Mouse (Mus musculus) adrenal gland, adult 2 months (tissue): ENCODE measurements around the gene Slc2a1. TPM values are rescaled to one million over a fixed set of nuclear protein-coding genes. Genes with fewer than 3 reads are reported as not detected.

ENCODE experiments used
- DNase-seq: peaks from one replicate; pipeline ENCODE4 v3.0.0; 2021
- long read RNA-seq: library from polyadenylated mRNA; stranded (forward); transcript quantifications from one replicate; pipeline ENCODE4 v2.0.0, GENCODE M21; 2021
- polyA plus RNA-seq: library from polyadenylated mRNA; depleted of rRNA; stranded (reverse); fragments of >200 nt; gene quantifications from 2 replicates; pipeline ENCODE4 v1.2.3, GENCODE M21; 2012; rRNA removed
- total RNA-seq, 2 experiments: library from RNA; stranded (reverse); gene quantifications; 2 replicates each; pipeline ENCODE4 v1.2.3; 2021

The Slc2a1 gene
- total RNA-seq (10 to 100 TPM; 21.9 to 22.0 TPM), polyA plus RNA-seq (35.8 and 39.4 TPM in 2 replicates)
- long read RNA-seq, transcript Slc2a1-201 (10 exons, 3,260 nt), result major isoform, 15 of 18 reads
- long read RNA-seq, partial matches to known transcripts, result 2 of 18 reads
- long read RNA-seq, other reads (novel, unspliced or antisense), result 0 of 18 reads

DNA sequence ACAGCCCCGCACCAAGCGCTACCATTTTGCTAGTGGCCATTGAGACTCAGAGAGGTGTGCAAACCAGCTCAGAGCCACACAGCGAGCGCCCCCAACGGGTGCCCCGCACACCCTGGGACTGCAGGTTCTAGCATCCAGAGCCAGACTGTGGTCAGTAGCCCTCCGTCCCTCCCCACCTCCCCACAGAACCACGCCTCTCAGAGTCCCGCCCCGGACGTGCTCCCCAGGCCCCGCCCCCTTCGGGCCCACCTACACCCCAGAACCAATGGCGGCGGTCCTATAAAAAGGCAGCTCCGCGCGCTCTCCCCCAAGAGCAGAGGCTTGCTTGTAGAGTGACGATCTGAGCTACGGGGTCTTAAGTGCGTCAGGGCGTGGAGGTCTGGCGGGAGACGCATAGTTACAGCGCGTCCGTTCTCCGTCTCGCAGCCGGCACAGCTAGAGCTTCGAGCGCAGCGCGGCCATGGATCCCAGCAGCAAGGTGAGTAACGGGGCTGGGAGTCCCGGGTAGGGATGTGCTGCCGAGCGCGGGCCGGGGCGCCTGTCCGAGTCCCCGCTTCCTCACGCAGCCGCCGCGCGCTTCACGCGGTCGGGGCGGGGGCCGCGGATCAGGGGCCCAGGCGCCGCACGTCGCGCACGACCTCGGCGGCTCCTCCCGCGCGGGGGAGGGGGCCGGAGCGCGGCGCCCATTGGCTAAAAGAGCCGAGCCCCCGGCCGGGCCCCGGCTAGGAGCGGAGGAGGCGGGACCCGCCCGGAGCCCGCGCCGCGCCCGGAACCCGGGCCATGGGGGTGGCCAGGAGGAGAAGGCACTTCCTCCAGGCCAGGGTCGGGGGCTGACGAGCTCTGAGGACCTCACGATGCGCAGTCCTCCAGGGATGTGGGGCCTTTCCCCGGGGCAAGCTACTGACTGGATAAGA, at the start of gene Slc2a1:
Slc2a1 (plus strand) TSS at position 217 of the 914 bp plus-strand sequence.
- DNase-seq, result peak; percentile 95

DNA sequence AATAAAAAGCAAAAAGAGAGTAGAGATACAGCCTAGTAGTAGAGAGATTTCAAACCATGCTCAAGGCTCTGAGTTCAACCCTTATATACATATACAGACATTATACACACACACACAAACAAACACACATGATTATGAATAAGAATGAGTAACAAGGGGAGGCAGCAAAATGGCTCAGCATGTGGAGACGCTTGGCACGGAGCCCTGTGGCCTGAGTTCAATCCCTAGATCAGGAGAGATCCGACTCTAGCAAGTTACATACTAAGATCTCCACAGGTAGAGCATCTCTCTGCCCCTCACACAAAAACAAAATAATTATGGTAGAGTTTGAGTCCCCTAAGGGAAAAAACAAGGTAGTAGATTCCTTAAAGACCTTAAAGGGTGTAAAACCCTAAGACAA, 41.7 kb upstream of the Slc2a1 start:
- no peak for DNase-seq

DNA sequence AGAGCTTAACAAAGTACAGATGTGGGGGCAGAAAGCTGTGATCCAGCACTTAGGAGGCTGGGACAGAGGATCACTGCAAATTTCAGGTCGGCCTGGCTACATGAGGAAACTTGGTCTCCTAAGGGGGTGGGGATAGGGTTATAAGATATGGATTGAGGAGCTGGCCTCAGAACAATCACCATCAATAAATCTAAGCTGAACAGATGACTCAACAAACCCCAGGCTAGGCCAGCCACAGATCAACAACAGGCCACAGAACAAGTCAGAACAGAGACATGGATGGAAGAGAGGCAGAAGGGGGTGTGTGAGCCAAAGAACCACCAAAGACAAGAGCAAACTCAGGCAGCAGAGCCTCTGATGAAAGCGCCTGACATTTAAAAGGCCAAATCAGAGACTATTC, 41.3 kb upstream of the Slc2a1 start:
- DNase-seq, result no peak

DNA sequence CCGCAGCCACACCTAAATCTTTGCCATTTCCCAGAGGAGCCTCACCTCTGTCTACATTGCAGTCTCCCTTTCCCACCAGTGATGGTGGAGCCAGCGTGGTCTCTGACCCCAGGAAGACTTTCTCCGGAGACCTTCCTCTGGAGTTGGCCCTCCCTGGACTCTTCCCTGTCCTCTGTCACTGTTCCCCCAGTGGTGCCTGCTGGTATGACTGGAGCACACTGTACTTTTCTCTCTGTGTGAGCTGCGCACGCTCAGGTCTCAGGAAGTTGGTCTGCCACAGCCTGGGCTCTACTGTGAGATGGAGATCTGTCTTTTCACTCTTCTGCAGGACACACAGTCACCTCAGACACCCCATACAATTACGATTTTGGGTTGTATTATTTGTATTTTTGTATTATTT, 39.6 kb upstream of the Slc2a1 start:
- DNase-seq, result no peak

DNA sequence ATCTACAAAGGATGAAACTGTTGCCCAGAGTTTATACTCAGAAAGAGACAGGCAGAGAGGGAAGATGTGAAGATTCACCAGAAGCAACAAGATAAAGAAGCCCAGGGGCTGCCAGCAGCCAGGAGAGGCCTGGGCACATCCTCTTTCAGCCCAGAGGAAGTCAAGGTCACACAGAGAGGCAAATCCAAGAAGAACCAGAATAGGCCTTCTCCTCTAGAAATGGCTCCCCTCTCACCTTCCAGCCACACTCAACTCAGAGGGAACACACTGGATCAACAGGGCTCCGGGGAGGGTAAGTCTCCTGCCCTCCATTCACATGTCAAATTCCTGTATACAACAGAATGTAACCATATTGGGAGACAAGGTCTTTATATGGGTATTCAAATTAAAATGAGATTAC, 38.3 kb upstream of the Slc2a1 start:
- no peak for DNase-seq

DNA sequence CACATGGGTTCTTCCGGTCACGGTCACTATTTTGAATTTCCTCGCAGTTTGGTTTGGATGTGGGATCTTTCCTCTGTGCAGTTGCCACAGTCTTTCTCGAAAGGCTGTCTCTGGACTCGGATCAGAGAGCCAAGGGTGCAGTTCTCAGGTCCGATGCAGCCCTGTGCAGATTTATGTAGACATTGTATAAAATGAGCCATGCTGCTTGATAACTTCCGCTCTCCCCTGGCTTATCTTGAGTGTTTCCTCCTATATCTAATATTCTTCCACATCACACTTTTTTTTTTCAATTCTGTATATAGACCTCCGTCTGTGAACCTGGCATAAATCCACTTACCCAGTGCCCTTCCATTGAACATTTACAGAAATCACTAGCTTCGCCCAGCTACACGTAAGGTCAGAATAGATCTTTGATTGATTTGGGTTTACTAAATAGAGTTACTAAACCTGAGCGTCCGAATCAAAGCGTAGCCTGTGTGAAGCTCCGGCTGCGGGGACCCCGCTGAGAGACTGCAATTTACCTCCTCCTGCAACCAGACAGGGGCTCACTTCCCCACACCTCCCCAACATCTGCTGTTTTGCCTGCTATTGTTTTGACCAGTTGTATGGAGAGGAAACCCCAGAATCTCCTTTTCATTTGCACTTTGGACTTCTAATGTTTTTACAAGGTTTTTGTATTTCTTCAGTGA, 37.4 kb upstream of the Slc2a1 start:
- DNase-seq, result no peak

DNA sequence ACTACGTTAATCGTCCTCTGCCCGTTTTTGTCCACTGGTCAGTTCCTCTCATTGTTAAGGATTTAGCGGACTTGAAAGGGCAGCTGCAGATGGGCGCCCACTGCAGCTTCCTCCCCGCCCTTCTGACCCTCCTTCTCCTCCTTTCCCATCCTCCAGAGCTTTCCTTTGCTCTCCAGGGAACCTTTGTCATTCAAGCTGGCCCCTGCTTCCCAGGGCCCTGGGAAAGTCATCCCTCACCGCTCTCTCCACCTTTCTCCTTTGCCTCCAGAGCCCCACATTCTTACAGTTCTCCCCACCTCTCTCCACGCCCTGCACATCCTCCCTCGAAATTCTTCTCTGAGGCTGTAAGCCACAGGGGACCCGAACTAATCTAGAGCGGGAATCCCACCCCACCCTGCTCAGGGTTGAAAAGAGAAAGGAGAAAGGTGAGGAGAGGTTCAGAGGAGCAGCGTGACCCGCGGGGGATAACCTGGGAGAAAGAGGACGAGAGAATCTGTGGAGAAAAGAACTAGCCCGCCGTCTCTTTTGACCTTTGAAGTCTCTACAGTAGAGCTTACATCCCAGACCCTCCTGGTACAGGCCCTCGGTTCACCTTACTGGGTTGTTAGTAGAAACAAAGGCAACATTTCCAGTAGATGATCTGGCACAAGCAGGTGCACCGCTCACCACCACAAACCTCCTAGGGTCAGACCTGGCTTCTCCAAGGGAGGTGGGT, 36.7 kb upstream of the Slc2a1 start:
- DNase-seq, result no peak

DNA sequence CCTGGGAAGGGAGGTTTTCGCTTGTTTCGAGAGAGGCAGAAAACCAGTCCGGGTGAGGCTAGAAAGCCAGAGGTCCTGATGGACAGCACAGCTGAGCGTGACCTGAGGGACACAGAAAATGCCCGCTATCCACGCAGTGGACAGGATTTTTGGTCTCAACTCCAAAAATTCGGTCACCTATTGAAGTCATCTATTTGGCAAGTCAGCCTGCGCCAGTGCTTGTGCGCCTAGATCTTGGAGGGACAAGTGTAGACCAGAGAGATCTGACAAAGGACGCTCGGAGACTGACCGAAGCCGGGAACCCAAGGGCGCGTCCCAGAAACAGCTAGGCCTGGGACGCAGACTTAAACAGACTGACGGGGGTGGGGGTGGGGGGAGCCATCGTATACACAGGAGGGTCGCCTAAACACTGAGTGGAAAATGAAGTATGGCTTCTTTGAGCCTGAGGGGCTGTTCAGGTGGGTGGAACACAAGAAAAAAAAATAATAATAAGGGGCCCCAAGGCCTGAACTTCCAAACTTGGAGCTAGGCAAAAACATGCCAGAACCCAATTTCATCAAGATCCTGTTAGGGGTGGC, 36.1 kb upstream of the Slc2a1 start:
- DNase-seq, result no peak

DNA sequence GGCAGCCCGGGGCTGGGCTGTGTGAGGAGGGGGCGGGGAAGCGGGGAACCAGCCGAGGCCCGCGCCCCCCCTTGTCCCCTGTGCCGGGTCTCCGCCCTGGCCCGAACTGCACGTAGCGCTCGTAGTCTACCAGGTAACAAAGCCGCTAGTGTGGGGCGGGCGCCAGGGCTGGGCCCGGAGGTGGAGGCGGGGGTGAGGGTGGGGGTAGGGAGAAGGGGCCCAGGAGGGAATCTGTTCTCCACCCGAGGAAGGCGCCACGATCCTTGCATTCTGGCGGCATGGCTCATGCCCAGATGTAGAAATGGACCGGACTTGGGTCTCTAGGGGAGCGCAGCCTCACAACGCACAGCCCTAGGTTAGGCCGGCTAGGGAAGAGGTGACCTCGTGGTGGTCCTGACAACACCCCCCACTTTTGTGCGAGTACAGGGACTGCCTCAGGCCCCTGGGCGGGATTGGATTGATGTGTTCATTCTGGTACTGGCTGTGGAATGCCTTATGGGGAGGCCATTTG, 35.5 kb upstream of the Slc2a1 start:
- no peak for DNase-seq

DNA sequence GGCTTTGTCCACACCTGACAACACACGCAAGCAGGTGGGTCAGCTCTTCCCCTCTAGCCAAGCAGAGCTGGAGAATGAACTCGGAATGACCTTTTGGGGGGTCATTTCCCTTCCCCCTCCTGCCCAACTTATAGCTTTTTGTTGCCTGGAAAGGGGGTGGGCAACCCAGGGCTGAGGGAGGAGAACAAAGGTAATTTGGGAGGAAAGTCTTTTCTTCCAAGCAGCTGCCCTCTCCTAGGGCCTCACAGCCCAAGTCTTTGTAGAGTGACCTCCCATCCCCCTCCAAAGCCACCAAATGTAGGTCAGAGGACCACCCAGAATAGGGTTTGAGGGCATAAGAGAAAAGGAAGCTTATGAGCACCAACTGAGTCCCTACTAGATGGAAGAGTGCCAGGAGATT, 34.9 kb upstream of the Slc2a1 start:
- DNase-seq, result no peak

DNA sequence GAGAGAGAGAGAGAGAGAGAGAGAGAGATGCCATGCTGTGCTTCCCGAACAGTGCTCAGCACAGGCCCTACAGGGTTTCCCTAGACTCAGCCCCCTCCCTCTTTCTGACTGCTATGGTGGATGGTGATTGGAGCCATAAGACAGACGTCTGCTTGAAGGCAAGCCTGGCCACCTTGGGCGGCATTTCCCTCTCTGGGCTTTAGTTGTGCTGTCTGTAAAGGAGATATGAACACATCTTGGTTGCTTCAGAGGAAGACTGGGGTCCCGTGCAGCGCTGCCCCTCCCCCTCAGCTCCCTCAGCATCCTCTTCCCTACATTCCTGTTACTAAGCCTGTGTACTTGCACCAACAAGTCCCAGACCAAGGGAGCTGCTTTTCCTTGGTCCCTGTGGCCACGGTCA, 33.9 kb upstream of the Slc2a1 start:
- DNase-seq, result no peak

DNA sequence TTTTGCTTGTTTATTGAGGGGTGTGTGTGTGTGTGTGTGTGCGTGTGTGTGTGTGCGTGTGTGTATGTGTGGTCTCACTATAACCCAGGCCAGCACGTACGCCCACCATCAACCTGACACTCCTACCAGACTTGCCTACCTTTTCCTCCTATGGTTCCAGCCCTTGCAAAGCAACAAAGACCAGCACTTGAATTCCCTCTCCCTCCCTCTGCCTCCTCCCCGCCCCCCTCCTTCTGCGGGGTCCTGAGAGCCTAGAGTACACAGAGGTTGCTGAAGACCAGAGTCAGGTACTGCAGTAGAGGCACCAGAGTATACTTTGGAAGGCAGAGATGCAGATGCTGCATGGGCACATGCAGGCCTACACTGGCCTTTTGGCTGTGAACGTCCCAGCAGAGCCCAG, 33.2 kb upstream of the Slc2a1 start:
- no peak for DNase-seq

DNA sequence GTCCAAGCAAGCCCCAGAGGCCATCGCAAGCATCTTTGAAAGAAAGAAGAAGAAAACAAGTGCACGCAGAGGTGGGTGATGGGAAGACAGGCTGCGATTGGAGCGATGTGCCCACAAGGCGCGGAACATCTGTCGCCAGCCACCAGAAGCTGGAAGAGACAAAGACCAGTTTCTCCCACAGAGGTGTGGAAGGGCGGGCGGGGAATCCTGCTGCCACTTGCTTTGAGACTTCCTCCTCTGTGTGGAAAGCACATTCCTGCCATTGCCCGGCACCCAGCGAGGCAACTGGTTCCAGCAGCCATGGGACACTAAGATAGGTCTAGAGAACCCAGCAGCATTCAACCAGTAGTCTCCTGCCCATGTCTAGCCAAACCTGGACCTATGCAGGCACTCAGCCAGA, 32.2 kb upstream of the Slc2a1 start:
- DNase-seq, result no peak

DNA sequence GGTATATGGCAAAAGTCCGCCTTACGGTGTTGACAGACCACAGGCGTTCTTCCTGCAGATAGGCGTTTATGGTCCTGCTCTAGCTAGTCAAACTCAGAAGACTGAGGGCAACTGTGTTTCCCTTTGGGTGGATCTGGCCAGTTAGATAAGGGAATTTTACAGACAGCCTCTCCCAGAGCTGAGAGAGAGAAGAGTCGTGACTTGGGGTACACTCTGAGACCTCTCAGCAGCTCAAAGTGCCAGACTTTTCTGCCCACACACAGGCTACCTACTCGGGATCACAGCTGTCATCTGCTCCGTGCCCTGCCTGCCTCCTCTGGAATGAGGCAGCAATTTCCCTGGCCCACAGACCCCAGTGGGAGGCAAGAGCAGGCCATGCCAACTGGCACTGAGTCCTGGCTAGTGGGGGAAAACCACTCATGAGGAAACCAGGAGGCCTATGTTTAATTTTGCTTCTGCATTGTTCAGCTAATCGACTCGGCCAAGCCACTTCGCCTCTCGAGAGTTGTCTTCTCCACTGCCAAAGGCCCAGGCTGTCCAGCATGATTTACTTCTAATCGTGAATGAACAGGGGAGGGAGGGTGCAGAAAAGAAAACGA, 31.3 kb upstream of the Slc2a1 start:
- peak; percentile 19 for DNase-seq

DNA sequence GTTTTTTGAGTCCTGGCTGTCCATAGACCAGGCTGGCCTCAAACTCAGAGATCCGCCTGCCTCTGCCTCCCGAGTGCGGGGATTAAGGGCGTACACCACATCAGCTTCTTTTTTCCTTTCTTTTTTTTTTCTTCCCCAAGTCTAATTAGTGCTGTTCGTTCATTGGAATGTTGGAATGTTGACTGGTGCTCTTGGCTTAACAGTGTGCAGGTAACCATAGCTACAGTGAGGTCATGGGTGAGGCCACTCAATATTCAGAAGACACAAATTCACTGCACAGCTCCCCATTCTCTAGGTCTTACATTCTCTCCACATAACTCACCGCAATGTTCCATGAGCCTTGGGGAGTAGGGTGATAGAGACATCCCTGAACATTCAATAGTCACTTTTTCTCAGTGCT, 28.6 kb upstream of the Slc2a1 start:
- no peak for DNase-seq

DNA sequence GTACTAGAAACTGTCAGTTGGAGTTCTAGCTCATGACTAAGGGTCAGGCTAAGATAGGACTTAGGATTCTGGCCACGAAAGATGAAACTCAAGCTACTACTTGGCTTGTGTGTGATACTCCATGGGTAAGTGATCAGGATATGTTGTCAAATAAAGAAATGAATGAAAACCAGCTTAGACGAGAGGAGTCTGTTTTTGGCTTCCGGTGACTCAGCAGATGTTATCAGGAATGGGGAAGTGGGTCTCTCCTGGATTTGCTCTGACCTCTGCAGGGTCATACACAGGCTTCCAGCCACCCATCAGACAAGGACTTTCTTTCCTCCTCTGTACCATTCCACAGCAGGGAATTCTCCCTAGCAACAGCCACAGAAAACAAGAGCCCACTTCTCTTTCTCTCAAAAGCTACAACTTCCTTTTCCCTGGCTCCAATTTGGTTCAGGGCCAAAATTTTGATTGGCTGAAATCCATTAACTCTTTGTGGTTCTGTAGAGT, 25.7 kb upstream of the Slc2a1 start:
- DNase-seq, result no peak

DNA sequence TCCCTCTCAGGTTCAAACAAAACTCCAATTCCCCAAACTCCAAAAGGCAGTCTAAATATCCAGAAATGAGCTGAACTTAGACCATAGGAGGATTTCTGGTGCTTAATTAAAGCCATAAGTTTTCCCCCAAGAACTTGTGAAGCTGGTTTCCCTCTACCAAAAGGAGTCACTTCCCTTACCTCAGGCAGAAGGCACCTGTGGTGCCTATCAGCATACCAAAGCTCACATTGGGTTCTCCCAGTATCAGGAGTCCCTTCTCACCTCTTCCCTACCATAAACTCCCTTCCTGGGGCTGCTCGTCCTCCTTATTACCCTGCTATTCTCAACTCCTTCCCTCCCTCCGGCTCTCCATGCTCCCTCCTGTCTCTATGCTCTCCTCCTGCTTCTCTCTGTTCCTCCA, 20.1 kb upstream of the Slc2a1 start:
- DNase-seq, result no peak

DNA sequence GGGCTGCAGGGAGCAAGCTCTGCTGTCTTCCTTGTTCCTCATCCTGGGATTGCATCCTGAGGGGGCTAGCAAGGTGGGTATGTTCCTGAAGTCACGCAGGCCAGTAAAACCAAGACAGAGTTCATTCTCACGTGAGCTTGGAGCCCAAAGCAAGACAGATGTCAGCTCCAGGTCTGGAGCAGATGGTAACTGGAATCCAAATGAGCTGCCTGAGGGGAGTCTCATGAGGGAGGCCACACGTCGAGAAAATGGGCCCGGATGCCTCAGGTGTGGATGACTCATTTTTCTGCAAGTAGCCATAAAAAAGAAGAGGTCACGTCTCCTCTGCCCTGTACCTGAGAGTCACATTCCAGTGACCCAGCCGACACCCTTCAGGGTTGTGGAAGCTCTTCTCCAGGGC, 14.6 kb upstream of the Slc2a1 start:
- no peak for DNase-seq

DNA sequence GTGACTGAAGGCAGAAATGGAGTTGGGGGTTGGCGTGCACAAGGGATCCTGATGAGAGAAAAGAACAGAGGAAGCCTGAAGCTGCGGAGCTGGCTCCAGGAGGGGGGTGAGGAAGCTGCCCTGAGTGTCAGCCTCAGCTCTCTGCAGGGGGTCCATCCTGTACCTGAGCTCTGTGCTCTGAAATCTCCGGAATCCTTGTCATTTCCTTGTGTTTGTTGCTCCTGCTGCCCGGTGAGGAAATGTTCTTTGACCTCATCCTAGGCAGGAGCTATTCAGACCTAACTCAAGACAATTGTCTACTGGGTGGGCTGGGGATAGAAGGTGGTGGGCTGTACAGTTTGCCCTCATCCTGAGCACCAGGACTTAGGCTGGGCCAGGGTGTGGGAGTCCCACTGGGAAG, 13.5 kb upstream of the Slc2a1 start:
- DNase-seq, result no peak

DNA sequence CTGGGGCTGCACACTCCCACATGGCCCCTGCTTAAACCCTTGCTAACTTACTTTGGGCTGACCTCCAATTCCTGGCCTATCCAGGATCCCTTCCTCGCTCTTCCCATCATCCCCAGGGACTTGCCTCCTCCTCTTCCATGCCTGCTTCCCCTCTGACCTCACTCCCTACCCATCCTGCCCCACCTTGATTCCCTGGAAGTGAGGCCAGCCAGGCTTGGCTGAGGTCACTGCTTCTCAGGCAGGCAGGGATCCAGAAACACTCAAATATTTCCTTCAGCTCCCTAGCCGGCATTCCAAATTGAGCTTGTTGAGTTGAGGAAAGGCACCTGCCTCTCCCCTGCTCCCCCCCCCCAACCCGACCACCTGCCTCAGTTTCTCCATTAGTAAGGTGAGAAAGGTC, 12.1 kb upstream of the Slc2a1 start:
- DNase-seq, result no peak

DNA sequence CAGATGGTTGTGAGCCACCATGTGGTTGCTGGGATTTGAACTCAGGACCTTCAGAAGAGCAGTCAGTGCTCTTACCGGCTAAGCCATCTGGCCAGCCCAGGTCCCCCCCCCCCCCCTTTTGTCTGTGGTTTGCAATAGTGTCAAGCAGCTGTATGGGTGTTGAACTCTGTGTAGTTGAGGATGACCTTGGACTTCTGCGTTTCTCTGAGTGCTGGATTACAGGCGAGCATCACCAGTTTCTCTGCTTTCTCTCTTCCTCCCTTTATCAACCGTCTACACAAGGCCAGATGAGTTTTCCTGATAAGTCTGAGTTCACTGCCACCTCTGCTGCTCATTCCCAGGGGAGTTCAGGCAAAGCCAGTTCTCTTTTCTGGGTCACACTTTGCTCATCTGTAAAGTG, 11.1 kb upstream of the Slc2a1 start:
- DNase-seq, result no peak
